Mouse (Mus musculus): Measurements from ENCODE around the gene Neurog1.
A peak's percentile ranks its signal among the peaks of the same experiment; 100 is the strongest.

The Neurog1 gene

DNA sequence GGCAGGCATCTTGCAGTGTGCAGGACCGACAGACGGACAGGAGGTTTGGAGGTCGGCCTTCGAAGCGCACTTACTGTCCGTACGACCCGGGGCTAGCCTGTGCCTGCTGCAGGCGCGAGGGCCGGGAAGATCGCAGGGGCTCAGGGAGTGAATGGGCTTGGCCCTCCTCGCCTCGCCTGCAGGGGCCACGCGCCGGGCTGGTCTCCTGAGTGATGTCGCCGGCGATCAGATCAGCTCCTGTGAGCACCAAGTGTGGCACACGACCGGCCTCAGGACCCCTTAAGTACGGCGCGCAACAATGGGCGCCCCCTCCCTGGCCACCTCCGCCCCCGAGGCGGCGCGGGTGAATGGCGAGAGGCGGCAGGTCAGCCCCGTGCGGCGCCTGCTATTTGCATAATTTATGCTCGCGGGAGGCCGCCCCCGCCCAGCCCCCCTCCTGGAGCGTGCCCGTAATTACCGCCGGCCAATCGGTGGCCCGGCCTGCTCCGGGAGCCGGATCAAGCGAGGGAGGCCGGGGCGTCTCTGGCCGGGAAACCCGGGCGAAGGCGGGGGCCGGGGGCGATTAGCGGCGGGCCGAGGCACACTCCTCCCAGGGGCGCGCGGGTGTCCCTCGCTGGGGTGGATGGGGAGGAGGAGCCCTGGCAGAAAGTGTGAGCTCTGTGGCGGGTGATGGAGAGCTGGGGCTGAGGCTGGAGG is at the start of gene Neurog1:
Gene Neurog1, minus strand, starts transcription at position 240 of the 696 bp plus-strand sequence.
- DNase-seq (ENCODE audit: low read depth, low spot score): no peak

- no peak for DNase-seq (ENCODE audit: low read depth, low spot score)
These were observed 47.4 kb upstream of the Neurog1 start for GRCm38 (mm10) chr13:56299336-56299735.

DNA sequence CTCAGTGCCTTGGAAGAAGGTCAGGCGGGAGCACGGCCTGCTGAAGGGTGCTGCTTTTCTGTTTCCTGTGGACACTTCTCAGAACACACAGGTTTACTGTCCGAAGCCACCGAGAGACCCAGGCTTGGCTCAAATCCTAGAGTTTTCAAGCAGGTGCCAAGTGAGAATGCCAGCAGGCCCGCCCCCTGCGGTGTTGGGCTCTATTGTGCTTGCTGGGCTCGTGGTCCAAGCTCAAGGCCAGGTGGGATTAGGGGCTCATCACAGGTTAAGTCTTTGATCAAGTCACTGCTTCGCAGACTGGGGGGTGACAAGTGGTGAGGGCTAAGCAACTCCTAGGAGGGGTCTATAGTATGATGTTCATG is 44.7 kb upstream of the Neurog1 start:
- no peak for DNase-seq (ENCODE audit: low read depth, low spot score)

DNA sequence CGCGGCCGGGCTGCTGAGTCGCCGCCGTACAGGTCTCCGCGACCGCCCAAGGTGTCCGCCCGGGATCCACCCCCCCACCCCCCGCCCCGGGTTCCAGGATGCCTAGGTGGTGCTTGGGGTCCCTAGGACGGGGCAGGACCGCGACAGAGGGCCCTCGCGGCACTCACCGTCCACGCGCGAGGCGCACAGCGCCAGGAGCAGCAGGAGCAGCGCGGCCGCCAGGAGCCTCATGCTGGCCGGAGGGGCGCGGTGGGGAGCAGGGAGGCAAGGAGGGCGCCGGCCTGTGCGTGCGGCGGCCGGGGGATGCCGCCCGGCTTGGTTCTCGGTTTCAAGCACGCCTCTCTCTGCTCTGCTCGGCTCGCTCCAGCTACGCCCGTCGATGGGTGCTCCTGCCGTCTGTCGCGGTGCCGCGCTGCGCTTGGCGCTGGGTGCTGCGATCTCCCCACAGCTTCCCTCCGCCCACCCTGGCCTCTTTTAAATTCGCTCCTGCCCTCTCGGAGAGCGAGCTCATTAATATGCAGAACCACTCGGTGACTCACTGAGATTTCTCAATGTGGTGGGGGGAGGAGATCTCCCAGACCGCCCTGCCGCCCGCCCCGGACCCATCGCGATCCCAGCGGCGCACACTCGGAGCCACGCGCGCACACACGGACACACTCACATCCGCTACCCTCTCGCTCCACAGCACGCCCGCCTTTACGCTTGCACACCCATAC is 44.1 kb upstream of the Neurog1 start, which contains the start of gene Cxcl14:
Gene Cxcl14, minus strand, starts transcription at position 609 of the 716 bp plus-strand sequence.
- no peak for DNase-seq (ENCODE audit: low read depth, low spot score)

DNA sequence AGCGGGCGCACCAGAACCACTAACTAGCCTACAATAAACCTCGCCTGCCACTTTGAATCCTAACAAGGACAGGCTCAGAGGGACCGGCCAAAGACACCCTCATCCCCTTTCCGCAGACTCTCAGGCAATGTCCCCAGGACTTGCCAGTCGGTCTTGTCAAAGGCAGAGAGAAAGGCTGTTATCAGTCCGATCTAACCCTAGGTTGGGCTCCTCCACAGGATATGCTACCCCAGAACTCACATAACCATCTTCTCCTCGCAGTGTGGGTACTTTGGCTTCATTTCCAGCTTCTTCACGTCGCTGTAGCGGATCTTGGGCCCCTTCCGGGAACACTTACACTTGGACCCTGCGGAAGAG is 43.6 kb upstream of the Neurog1 start:
- DNase-seq (ENCODE audit: low read depth, low spot score): no peak

DNA sequence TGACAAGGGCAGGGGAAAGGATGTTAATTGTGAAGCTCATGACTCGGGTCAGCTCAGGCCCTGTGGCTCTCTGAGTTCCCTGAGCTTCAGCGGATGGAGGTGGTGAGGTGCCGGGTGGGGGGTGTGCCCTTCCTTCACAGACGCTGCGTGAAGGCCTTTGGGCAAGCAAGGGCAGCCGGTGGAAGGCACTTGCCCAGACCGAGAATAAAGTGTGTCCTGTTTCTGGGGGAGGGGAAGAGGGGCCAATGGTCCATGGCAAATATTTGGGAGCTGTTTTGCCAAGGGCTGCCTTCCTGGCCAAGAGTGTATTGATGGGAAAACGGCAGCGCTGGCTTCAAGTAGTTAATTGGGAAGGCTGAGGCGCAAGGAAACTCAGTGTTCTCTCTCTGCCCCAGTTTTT is 42.9 kb upstream of the Neurog1 start:
- no peak for DNase-seq (ENCODE audit: low read depth, low spot score)

DNA sequence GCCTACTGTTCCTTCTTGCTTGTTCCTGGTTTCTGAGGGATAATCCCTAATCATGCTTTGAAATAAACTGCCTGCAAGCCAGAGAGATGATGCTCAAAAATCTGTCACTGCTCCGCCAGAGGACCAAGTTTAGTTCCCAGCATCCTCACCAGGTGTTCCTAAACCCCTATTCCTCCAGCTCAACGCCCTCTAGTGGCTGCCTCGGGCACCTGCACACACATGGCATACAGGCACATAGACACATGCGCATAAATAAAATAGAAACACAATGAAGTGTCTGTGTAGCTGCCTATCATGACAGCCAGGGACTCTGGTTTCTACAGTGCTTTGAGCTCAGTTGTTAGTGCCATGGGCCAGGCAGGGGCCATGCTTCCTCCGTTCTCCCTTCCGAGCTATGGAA is 38.0 kb upstream of the Neurog1 start:
- no peak for DNase-seq (ENCODE audit: low read depth, low spot score)

DNA sequence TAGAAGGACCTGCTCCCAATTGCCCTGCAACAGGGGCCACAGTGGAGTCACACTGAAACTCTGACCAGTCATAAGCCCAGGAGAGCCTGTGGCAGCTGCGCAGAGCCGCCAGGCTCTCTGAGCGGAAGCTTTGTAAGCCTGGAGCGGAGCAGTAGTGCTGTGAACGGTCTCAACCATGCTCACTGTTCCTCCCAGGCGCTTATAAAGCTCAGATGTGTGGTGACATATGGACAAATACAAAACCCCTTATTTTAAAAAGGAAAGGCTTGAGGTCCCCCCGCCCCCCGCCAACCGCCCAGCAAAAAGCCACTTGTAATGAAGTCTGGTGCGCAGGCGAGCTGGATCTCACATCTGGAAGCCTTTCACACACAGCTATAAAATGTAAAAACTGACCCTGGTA is 37.3 kb upstream of the Neurog1 start:
- no peak for DNase-seq (ENCODE audit: low read depth, low spot score)

- DNase-seq (ENCODE audit: low read depth, low spot score): no peak
These were observed 36.6 kb upstream of the Neurog1 start for GRCm38 (mm10) chr13:56288601-56289000.

DNA sequence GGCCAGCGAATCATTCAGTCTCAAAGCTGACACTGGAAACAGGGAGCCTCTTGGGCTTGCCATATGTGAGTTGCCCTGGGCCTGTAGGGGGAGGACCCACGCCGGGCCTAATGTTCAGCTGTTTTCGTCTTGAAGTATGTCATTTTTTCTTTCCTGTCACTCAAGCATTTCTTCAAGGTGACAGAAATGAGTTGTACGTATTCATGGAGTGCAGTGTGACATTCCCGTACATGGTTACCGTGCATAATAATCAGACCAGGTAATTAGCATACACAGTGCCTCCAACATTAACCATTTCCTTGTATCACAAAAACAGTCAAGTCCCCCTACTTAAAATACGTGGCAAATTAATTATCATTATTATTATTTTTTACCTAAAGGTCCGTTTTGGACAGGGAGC is 35.1 kb upstream of the Neurog1 start:
- DNase-seq (ENCODE audit: low read depth, low spot score): no peak

GRCm38 (mm10) chr13:56283321-56283720 is 31.4 kb upstream of the Neurog1 start:
- DNase-seq (ENCODE audit: low read depth, low spot score): no peak

GRCm38 (mm10) chr13:56280356-56280755 is 28.4 kb upstream of the Neurog1 start:
- peak; percentile 12 for DNase-seq (ENCODE audit: low read depth, low spot score)

DNA sequence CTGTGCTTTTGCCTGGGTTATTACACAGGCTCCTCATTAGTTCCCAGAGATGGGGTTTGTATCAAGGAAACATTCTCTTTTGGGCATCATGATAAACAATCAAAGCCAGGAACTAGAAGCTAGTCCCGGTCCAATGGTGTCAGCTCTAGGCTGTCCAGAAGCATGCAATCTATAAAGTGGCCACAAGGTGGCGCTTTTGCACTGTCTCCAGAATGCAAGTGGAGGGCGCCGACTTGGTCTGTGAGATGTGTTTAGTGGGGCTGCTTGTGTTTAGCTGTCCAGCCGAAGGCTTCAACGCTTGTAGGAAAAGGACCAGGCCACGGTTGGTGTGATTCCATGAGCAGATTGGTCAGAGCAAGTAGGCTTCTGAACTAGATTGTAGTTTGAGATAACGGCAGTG is 27.5 kb upstream of the Neurog1 start:
- DNase-seq (ENCODE audit: low read depth, low spot score): peak; percentile 68

GRCm38 (mm10) chr13:56275171-56275570 is 23.2 kb upstream of the Neurog1 start:
- DNase-seq (ENCODE audit: low read depth, low spot score): no peak

- no peak for DNase-seq (ENCODE audit: low read depth, low spot score)
These were observed 18.2 kb upstream of the Neurog1 start for GRCm38 (mm10) chr13:56270124-56270523.

DNA sequence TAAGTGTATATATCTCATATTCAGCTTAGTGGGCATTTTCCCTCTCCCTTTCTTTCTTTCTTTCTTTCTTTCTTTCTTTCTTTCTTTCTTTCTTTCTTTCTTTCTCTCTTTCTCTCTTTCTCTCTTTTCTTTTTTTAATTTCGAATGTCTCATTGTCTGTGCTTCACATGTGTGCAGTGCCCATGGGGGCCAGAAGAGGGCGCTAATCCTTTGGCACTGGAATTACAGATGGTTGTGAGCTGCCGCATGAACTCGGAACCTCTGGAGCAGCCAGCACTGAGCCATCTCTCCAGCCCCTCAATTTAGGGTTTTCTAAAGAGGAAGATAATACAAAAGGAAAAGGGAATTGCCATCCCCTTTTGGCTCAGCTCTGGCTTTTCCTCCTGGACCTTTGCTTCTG is 15.4 kb upstream of the Neurog1 start:
- DNase-seq (ENCODE audit: low read depth, low spot score): peak; percentile 24

DNA sequence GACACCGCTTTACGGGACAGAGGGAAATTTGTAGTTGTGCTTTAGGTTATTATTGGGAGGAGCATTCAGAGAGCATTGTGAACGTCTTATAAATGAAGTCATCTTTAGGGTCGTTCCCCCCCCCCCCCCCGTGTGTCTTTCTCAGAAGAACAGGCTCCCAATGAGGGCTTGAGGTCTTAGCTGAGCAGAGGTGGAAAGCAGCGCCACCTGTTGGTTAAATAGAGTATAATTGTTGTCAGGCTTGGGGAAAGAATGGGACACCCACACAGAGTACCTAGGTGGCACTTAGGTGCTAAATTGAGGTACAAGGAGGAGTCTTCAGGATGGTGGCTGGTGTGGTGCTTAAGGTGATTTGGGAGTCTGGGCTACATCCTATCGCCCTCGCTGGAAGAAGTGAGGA is 14.5 kb upstream of the Neurog1 start:
- peak; percentile 74 for DNase-seq (ENCODE audit: low read depth, low spot score)

DNA sequence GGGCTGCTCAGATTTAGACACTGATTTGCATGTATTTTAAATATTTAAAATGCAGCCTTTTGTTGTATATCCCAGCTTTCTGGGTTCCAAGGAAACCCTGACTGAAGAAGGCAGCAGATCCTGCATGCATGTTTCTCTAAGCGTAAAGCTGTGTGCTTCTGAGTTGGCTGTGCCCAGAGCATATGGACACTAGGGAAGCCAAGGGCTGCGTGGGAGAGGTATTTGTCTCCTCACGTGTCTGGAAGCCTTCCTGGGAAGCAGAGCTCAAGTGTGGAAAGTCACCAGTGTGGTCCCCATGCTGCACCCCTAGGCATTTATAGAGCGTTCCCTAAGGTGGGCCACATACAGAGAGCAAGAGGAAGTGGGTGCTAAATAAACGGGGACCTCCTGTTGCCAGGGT is 13.7 kb upstream of the Neurog1 start:
- DNase-seq (ENCODE audit: low read depth, low spot score): no peak

DNA sequence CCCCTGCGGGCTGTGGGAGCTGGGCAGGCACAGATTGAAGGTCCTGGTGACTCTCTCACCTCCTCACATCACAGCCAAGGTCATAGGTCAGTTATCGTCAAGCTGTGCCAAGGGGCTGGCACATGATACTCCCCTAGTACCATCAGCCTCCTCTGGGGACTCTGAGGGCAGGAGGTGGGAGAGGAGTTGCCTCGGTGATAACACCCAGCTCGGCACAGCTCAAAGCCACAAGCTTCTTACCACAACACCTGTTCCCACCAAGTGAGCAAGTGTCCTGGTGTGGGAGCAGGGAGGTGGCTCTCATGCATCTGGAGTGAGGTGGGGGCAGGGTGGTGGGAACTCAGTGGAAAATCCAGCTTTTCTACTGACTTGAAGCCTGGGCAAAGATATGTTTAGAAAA is 10.3 kb upstream of the Neurog1 start:
- DNase-seq (ENCODE audit: low read depth, low spot score): no peak

DNA sequence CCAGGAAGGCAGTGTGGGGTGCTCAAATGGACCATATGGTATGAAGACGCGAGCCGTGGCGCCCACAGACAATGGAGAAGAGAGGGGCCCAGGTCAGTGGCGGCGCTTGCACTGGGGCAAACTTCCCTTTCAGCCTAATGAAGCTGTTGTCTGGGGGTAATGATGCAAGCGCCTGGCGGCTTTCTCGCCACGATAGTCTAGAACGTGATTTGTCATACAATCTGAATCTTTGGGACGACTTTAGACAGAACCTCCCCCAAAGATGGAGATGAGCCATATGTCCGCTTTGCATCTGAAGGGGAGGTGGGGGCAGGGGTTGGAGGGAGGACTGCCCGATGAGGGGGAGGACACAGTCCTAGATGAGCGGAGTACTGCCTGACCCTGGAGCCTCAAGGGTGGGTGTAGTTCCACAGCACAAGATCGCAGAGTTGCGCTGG is 8.4 kb upstream of the Neurog1 start:
- no peak for DNase-seq (ENCODE audit: low read depth, low spot score)

- DNase-seq (ENCODE audit: low read depth, low spot score): no peak
These were observed 7.9 kb upstream of the Neurog1 start for GRCm38 (mm10) chr13:56259926-56260250.

- DNase-seq (ENCODE audit: low read depth, low spot score): no peak
These were observed 7.3 kb upstream of the Neurog1 start for GRCm38 (mm10) chr13:56259021-56259925.
